Comparison of ENCODE assay signal across 8 mouse cellular contexts in genomic region chr11:12558995-12559633, GRCm38 (mm10).
DNase-seq lines count a peak whose midpoint lies in the region; ATAC-seq lines count a peak whose summit lies in the region.

No protein-coding gene starts in this region.

- ATAC-seq in granulocyte monocyte progenitor cell, adult 5-6 weeks (replicated peaks; ENCODE audit: poor library complexity, severe bottlenecking), result peak; percentile 58; the same call in 1 of the 2 replicates

- peak; percentile 14 for DNase-seq in adrenal gland, postnatal 14 days
- no peak for DNase-seq in adrenal gland, adult 2 months
- DNase-seq in ovary, postnatal 14 days (ENCODE audit: low spot score), result peak; percentile 5
- no peak for DNase-seq in ovary, postnatal 36 days (ENCODE audit: low spot score)
- DNase-seq in layer of hippocampus, postnatal 14 days (ENCODE audit: low spot score in 2 of 2), result peak; percentile 7 to 75
- peak; percentile 83 for DNase-seq in retina, embryonic 14.5 days (ENCODE audit: low spot score)
- DNase-seq in thymus, postnatal 4 days, result no peak

Comparison
In these comparisons a context has a peak if more than half of its experiments do, and no peak if none do; other contexts are left out.
1. DNase-seq: peak in adrenal gland, postnatal 14 days (single experiment), ovary, postnatal 14 days (single experiment), layer of hippocampus, postnatal 14 days (2 of 2) and retina, embryonic 14.5 days (single experiment); none in adrenal gland, adult 2 months (single experiment), ovary, postnatal 36 days (single experiment) and thymus, postnatal 4 days (single experiment).